Mouse (Mus musculus): ENCODE measurements around the gene Mfsd6. TPM values are rescaled to one million over a fixed set of nuclear protein-coding genes. Genes with fewer than 3 reads are reported as not detected.

The Mfsd6 gene
- total RNA-seq, 4 experiments from 2014 or later: 83.2 to 91.7 (median 85.4) TPM

DNA sequence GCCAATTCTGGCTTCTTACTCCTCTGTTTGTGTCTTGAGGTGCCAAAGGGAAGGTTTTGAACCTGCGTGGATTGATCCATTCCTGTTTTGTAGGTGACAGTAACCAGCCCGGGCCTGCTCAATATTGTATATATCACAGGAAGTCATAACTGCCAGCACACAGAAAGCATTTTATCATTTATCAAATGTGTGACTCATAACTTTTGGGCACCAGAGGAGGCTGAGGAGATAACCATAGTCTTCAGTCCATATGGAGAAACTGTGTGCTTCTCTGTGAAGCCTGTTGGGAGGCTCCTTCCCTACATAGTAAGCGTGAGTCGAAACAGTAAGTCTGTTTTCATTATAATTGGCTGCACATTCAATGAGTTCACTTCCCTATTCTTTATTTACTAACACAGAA is 86.5 kb downstream of the Mfsd6 start:
- no peak for DNase-seq (ENCODE audit: low spot score in 2 of 2)

GRCm38 (mm10) chr1:52640266-52640665 is 87.0 kb downstream of the Mfsd6 start:
- no peak for DNase-seq (ENCODE audit: low spot score in 2 of 2)

- DNase-seq (ENCODE audit: low spot score in 2 of 2): no peak
Measured at GRCm38 (mm10) chr1:52639090-52639489, 88.2 kb downstream of the Mfsd6 start.

- DNase-seq (ENCODE audit: low spot score in 2 of 2): no peak
Measured at GRCm38 (mm10) chr1:52638101-52638500, 89.2 kb downstream of the Mfsd6 start.

- no peak for DNase-seq (ENCODE audit: low spot score in 2 of 2)
Measured at GRCm38 (mm10) chr1:52635932-52636331, 91.3 kb downstream of the Mfsd6 start.

- no peak for DNase-seq (ENCODE audit: low spot score in 2 of 2)
Measured at GRCm38 (mm10) chr1:52634251-52634650, 93.0 kb downstream of the Mfsd6 start.

DNA sequence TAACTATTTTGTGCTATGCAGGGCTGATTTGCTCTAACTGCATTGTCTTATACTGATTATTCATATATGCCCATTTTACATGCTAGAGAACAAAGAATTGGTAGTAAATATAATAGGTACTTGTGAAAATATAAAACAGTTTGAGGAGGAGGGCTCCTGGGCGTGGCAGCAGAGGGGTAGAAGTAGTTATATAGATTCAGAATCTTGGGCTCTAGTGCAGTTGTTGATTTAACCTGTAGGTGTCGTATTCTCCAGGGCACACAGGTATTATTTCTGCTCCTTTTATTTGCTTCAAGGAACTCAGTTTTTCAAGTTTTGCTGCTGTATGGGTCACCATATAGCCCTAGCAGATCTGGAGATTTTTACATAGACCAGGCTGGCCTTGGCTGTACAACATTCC is 95.7 kb downstream of the Mfsd6 start:
- DNase-seq (ENCODE audit: low spot score in 2 of 2): no peak

DNA sequence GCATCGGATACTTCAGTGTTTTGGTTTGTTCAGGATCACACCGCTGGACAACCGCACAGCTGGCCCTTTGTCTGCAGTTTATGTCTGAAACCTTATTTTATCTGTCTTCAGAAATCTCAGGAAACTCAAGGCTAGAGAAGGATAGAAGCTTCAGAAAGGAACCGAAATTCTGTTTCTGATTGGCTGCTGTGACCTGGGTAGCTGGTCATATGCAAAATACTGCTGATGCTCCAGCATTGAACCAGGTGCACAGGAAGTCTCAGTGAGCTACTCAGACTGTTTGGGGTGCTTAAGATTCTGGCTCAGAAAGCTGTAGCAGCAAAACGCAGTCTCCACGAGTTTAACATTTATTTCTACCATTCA is 96.3 kb downstream of the Mfsd6 start:
- DNase-seq (ENCODE audit: low spot score in 2 of 2): no peak

GRCm38 (mm10) chr1:52630248-52630936 is 96.9 kb downstream of the Mfsd6 start, which contains the start of gene Nemp2:
Gene Nemp2, plus strand, starts transcription at chr1:52630703.
- peak; percentile 83 to 84 for DNase-seq (ENCODE audit: low spot score in 2 of 2)

GRCm38 (mm10) chr1:52620442-52620841 is 106.8 kb downstream of the Mfsd6 start:
- no peak for DNase-seq (ENCODE audit: low spot score in 2 of 2)

- DNase-seq (ENCODE audit: low spot score in 2 of 2): no peak
Measured at GRCm38 (mm10) chr1:52618217-52618616, 109.0 kb downstream of the Mfsd6 start.

- no peak for DNase-seq (ENCODE audit: low spot score in 2 of 2)
Measured at GRCm38 (mm10) chr1:52608486-52608885, 118.8 kb downstream of the Mfsd6 start.

GRCm38 (mm10) chr1:52607700-52608099 is 119.6 kb downstream of the Mfsd6 start:
- DNase-seq (ENCODE audit: low spot score in 2 of 2): no peak

Other genes with a start within 250 kb of the Mfsd6 start
- gene Nab1, start 226.8 kb downstream of the Mfsd6 start, total RNA-seq (2022): 10 to 100 TPM; 30.7 to 42.1 (median 38.1) TPM
- gene Nemp2, start 96.8 kb downstream of the Mfsd6 start, total RNA-seq (2022): 1 to 10 TPM; 3.7 to 4.9 (median 4.3) TPM
- gene Inpp1, start 90.2 kb upstream of the Mfsd6 start, total RNA-seq (2022): 10 to 100 TPM; 33.6 to 39.4 (median 38.0) TPM
- 10 to 100 TPM; 17.4 to 20.5 (median 18.5) TPM for gene Hibch, start 117.5 kb upstream of the Mfsd6 start, total RNA-seq (2022)

Measured in left cerebral cortex, adult 8-10 months (tissue).